Mouse (Mus musculus) thymus, postnatal 14 days (tissue): ENCODE measurements around the gene Ptgfr.

ENCODE experiments used
- DNase-seq: peaks from one replicate; pipeline ENCODE4 v3.0.0; 2021

The Ptgfr gene

GRCm38 (mm10) chr3:151836871-151837680 is at the start of gene Ptgfr:
TSS of gene Ptgfr (minus strand) at chr3:151837630.
- no peak for DNase-seq

- DNase-seq: no peak
Measured at GRCm38 (mm10) chr3:151883881-151884280, 46.5 kb upstream of the Ptgfr start.

- no peak for DNase-seq
Measured at GRCm38 (mm10) chr3:151879981-151880380, 42.6 kb upstream of the Ptgfr start.

- DNase-seq: no peak
Measured at GRCm38 (mm10) chr3:151868970-151869369, 31.5 kb upstream of the Ptgfr start.

DNA sequence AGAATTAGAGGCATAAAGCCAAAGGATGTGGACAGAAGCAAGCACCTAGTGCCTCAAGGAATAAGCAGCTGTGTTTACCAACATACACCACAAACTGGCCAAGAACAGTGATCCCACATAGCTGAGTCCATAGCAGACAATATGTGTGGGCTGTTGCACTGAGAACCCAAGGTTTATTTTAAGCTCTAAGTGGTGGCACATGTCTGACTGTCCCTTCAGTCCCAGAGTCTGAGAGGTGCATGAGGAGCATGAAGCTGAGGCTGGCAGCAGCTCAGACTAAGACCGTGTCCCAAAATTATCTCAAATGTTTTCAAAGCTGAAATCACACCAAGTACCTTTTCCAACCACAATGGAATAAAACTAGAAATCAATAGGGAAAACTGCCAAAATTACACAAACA is 13.9 kb upstream of the Ptgfr start:
- no peak for DNase-seq

GRCm38 (mm10) chr3:151850621-151851020 is 13.2 kb upstream of the Ptgfr start:
- DNase-seq: no peak

GRCm38 (mm10) chr3:151846292-151846691 is 8.9 kb upstream of the Ptgfr start:
- DNase-seq: no peak

DNA sequence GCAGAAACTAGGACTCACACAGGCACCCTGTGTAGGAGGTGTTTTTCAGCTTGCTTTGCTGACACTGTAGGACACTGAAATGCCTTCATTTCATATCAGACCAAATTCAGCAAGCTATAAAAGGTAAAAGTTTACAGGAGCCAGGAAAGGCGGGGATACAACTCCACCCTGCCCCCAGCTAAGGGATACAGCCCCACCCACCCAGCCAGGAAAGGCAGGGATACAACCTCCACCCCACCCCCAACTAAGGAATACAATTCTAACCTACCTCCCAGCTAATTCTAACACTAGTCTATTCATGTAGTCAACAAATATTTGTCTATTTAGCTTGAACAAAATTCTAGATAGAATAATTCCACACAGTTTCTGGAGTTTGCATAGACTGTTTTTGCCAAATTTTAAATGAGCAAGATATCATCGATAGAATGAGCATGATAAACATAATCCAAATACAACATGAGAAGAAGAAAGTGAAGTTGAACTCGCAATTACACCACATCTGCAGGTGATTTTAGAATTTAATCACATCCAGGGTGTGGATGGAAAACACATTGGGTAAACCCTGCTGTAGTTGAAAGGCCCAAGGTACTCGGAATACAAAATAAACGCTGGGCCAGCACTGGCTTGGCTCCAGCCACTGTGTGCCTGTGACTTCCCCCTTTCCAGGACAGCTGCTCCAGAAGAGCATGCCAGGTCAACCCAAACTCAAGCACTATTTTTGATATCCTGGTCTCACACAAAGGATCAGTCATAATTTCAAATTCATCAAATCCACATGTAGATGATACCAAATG is 7.1 kb upstream of the Ptgfr start:
- DNase-seq: no peak

- DNase-seq: no peak
Measured at GRCm38 (mm10) chr3:151840688-151841087, 3.3 kb upstream of the Ptgfr start.

GRCm38 (mm10) chr3:151838372-151838771 is 942 bp upstream of the Ptgfr start:
- DNase-seq: no peak

DNA sequence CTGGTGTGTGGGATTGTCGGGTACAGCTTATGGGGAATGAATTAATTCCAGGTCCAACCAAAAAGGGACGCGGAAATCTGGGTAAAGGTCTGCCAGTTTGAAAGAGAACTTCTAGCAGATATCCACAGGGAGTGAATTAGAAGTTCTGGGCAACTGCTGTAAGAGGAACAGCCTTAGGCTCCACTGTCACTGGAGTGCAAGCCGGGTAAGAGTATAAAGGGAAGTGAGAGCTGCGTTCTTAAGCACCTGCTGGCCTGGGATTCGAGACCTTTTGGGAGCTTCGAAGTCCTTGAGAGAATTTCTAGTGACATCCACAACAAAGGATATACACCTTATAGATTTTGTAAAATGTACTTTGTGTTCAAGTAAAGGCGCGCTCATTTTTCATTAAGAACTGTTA is 319 bp upstream of the Ptgfr start:
- DNase-seq: no peak

- no peak for DNase-seq
Measured at GRCm38 (mm10) chr3:151836451-151836850, 979 bp downstream of the Ptgfr start.

GRCm38 (mm10) chr3:151835831-151836230 is 1.6 kb downstream of the Ptgfr start:
- no peak for DNase-seq

DNA sequence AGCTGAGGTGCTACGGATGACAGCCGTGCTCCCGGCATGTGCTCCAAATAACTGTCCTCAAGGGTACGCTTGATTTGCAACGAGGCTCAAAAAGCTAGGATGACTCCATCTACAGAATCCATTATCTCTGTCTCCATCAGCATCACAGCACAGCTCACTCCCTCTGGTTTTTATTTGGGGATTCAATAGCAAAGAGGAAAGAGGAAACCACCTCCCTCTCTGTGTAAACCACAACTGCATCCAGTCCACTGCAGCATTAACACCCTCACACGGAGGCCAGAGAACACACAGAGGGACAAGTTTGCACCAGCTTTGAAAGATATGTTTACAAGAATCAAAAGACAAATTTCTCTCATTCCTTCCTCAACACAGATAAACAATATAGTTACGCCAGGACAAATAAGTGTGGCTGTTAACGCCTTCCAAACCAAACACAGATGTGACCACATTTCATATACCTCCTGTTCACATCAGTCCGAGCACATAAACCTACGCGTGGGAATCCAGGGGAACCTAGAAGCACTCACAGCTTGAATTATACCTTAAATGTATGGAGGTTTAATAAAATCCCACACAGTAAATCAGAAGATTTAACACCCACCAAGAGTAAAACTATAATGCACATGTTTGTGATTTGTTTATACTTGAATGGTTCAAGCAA is 9.3 kb downstream of the Ptgfr start:
- DNase-seq: no peak

DNA sequence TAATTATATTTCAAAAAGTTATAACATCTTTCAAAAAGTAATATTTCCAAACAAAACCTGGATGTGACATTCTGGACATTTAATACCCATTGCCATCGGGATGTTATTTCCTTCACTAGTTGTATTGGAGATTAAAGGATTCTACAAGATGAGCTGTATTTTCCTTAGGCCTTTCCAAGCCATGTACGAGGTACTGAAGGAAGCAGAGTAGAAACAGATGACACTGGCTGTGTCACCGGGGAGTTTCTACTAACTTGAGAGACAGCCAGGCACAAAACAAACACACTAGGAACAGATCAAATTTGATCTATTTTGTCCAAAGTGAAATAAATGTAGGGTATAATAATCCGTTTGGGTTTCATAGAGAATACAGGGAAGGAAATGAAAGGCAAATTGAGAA is 17.6 kb downstream of the Ptgfr start:
- DNase-seq: no peak

- no peak for DNase-seq
Measured at GRCm38 (mm10) chr3:151818265-151818664, 19.2 kb downstream of the Ptgfr start.

DNA sequence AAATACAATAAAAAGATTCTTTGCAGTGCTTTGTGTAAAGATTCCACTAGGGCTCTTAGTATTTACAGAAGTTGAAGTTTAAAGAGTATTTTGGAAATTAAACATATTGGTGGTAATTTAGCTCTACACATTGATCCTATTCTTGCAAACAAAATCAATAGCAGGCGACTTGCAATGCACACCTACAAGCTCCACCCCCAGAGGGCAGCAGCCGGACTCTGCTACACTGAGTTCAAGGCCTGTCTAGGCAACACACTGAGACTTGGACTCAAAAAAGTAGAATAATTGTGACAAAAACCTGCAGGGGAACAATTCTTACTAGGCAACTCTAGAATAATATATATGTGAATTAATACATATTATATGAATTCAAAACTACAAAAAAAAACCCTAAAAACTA is 28.8 kb downstream of the Ptgfr start:
- no peak for DNase-seq

DNA sequence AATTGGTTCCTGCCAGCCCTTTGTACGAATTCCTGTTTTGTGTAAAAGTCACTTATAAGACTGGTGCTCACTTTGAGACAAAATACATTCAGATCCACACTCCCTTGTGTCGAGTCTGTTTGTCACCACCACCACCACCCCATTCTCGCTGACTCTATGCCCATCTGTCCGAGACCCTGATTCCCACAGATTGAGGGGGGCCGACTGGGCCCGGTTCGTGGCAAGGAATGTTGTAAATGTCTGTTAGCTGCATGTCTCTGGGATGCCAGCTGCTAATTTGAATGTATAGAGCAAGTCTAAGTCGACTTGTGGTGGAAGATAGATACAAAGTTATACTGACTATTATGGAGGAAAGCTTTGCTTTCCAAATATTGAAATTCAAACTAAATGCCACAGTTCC is 48.8 kb downstream of the Ptgfr start:
- DNase-seq: no peak

DNA sequence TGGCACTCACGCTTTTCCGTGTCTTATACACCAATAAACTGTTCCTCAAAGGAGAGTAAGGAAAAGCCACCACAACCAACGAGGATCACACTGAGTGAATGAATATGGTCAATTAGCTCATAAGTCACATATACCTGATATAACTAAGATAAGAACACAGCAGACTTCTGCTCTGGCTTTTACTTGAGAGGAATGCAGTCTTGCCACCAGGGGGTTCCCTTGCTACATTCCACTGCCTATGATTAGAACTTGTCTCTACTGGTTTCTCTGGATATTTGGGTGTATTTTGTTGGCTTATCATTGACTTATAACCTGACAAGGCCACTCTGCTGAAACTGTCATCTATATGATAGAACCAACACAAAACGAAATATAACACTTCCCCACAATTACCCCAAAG is 62.3 kb downstream of the Ptgfr start:
- no peak for DNase-seq

DNA sequence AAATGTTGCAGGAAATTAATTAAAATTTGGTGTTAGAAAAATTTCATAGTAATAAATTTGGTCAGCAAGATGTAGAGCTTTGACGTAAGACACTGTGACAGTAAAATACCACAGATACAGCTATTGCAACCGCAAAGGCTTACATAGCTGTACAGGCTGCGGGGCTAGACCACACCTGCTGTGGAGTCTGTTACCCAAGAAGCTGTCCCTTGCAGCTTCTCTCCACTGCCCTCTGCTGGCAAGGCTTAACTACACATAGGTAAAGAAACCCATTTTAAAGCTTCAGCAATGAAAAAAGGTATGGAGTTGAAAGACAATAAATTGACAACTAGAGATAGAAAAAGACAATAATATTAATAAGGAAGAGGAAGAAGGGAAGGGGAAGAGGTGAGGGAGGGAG is 66.4 kb downstream of the Ptgfr start:
- DNase-seq: peak; percentile 34

DNA sequence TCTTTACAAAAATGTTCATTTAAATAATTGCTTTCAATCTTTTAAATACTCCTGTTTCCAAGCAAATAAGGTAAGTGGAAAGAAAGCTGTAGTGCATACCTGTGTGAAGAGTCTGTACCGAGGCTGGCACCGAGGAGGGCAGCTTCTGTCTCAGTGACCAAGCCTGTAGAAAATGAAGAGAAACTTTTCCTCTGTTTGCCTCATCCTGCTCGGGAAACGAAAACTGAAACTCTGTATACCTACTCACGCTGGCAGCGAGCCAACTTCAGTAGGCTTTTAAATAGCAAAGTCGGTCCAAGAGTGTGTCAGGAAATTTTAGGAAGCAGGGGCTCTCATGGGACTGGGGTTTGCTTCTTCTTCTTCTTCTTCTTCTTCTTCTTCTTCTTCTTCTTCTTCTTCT is 87.7 kb downstream of the Ptgfr start, which contains the start of gene Ifi44:
Gene Ifi44 (minus strand): TSS at position 224 of the 400 bp plus-strand sequence.
- no peak for DNase-seq

DNA sequence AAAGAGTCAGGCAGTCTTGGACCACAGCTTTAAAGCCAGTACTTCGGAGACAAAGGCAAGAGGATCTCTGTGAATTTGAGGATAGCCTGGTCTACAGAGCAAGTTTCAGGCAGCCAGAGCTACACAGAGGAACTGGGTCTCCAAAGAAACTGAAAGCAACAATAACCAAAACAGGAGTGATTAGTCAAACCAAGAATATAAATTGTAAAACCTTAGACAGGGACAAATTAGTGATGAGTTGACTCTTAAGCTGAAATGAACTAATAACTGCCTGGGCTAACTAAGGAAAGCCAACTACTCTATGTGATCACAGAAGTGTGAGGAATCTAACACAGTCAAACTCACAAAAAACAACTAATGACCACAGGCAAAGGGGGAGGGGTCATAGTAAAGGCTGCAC is 88.9 kb downstream of the Ptgfr start:
- no peak for DNase-seq
